Mouse (Mus musculus) cerebellum, postnatal 10 days (tissue): ENCODE data around the gene Ptgdr2.

ENCODE experiments used
- DNase-seq, 2 experiments: peaks; one replicate each; pipeline ENCODE4 v3.0.0; 2021; ENCODE audit warnings: mixed read lengths in 2 of 2

The Ptgdr2 gene

DNA sequence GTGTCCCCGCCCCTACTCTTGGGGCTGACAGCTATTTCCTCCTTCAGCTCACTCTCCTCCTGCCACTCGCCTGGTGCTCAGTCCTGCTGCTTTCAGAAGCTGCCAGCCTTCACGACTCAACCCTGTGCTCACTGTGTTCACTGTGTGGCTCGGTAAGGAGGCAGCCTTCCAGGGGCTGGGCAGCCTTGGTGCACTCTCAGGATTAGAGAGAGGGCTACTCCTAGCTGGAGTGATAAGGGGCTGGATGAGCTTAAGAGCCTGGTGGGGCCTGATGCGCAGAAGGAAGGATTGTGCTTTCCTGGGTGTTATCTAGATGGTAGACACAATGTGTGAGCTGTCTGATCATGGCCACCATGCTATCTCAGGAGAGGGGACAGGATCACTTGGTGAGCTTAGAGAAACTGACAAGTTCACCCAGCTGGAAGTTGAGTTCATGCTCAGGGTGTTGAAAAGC, at the start of gene Ptgdr2:
Gene Ptgdr2, plus strand, starts transcription at position 51 of the 454 bp plus-strand sequence.
- no peak for DNase-seq

DNA sequence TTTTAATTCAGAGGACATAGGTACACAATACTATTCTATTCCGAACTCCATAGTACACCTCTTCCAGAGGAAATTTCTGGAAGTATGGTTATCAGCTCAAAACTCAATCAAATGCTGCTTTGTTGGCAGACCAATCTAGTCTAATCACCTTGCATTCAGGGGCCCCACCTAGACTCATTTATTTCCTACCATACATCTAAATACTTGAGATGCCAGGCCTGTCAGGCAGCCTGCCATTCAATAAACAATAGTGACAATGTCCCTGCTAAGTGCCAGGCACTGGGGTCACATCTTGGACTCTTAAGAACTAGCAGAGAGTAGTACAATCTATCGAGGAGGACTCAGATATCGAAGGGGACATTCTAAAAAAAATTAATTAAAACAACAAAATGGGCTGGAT, 44.8 kb upstream of the Ptgdr2 start:
- no peak for DNase-seq

DNA sequence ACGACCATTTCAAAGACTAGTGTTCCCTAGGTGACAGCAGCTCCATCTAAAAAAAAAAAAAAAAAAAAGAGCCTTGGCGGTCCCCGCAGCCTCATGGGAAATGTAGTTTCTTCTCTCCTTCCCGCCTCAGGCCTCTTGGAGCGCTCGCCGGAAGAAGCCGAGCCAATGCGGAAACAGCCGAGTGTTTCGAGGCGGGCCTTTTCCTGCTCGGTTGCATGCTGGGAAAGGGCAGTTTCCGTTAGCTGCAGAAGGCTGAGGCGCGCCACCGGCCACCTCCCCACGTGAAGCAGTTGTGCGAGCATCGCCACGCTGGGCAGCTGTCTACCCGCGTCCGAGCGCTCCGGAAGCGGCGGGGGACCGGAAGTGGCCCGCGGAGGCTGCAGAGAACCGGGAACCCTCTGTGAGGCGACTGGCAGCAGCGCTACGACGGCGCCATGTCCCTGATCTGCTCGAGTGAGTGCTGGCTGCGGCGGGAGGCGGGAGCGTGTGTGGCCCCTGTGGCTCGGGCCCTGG, 41.9 kb upstream of the Ptgdr2 start, which contains the start of gene Prpf19:
Gene Prpf19, plus strand, starts transcription at position 216 of the 513 bp plus-strand sequence.
- peak; percentile 99 for DNase-seq

DNA sequence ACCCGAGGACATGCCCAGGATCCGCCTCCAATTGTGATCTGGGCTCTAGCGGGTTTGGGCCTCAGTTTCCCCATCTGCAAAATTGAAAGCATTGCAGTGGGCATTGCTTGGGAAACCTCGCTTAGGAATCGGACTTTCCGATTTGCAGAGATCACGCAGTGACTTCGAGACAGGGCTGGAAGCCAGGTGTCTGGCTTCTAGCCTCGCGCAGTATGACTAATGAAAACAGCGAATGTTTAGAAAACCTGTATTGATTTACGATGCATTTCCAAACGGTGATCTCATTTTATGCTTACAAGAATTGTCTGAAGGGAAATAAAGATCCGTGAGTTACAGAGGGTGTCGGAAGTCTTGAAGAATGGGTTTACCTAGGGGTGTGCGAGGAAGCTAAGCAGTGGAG, 41.3 kb upstream of the Ptgdr2 start:
- peak; percentile 31 to 47 for DNase-seq

DNA sequence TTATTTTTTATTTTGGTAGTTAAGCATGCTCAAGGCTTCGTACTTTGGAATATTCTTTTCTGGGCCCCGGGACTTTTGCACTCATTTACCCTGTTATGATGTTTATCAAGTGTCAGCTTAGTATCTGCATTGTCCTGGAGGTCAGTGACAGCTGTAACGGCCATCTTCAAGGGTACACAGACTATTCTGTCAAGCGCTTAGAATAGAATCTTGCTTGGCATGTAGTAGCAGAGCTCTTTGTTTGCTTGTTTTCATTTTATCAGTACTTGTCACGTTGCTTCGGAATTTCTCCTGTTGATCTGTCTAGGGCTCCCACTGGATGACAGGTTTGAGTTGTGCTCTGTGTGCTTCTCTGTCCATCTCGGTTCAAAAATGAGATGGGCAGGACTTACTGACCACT, 40.1 kb upstream of the Ptgdr2 start:
- no peak for DNase-seq

DNA sequence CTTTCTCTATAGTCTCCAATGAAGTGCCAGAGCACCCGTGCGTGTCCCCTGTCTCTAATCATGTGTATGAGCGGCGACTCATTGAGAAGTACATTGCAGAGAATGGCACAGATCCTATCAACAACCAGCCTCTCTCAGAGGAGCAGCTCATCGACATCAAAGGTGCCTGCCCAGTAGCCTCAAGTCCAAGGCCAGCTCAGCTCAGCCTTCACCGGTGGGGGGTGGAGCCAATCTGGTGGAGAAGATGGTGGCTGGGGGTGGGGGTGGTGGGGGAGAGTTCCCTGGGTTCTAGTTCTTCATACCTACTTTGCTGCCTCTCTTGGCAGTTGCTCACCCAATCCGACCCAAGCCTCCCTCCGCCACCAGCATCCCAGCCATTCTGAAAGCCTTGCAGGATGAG, 39.5 kb upstream of the Ptgdr2 start:
- no peak for DNase-seq

DNA sequence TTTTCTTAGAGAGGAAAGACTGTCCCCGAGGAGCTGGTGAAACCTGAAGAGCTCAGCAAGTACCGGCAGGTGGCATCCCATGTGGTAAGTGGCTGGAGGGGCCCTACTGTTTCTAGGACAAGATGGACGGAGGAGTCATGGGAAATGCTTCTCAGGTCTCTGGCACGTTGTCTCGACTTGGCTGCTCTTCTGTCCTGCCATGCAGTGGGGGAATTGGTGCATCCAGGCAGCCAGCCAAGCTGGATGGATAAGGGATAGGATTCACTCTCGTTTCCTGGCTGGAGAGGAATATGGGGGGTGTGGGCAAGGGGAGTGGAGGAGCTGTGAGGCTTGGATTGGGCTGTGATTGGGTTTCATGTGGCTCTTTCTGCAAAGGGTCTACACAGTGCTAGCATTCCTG, 36.6 kb upstream of the Ptgdr2 start:
- peak; percentile 38 to 63 for DNase-seq

DNA sequence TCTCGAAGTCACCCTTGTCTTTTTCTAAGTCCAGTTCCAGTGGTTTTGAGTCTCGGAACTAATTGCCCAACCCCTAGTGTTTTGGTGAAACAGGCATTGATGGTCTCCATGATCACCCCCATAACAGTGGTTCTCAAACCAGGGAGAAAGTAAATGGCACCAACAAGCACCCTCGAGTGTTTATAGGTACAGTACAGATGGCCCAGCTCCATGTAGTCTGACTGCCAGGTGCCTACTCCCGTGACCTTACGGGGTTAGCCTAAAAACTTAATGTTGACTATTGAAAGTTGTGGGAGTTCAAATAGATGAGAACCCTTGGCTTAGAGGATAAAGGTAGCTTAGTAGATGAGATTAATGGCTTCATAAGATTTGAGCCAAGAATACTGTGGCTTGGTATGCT, 35.9 kb upstream of the Ptgdr2 start:
- no peak for DNase-seq

DNA sequence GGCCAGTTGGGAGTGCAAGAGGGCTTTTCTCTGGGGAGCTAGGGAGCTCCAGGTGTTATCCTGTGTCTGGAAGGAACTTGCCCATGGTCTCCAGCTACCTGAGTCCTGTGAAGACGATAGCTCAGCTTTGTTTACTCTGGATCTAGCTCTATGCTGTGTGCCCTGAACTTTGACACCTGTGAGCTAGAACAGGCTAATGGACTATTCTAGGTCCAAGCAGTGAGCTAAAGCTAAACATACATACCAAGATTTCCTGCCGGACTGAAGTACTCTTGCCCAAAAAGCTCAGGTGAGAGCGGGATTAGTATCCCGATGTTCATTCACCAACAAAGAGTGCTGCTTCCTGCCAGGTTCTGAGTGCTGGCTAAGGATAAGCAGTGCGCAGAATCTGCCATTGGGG, 32.4 kb upstream of the Ptgdr2 start:
- DNase-seq, result no peak

DNA sequence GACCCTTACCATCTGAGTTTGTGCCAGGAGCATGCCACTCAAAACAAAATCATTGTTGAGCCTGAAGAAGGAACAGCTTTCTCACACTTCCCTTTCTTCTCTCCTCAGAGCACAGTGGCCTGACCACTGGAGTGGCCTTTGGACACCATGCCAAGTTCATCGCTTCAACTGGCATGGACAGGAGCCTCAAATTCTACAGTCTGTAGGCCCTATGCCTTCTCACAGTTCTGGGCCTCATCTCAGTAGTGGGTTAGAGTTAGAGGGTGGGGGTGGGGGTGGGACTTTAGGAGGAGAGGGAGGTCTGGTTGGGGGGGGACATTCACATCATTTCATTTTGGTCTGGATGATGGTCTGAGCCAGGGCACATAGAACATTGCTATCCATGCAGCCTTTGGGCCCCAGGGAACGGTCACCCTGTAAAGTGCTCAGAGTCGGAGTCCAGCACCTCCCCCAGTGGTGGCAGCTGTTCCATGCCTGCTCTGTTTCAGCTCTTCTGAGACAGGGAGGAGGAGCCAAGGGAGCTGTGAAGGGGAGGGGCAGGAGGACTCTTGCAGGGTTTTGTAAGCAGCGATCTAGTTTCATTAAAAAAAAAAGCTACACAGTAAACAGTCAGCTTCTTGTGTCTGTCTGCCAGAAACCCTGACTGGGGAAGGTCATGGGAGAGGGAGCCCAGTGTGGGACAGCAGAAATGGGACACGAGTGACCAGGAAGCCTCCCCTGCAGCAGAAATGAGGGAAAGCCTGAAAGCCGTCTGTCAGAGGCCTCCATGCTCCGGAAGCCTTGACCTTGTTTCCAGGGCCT, 31.8 kb upstream of the Ptgdr2 start:
- peak; percentile 36 to 53 for DNase-seq

DNA sequence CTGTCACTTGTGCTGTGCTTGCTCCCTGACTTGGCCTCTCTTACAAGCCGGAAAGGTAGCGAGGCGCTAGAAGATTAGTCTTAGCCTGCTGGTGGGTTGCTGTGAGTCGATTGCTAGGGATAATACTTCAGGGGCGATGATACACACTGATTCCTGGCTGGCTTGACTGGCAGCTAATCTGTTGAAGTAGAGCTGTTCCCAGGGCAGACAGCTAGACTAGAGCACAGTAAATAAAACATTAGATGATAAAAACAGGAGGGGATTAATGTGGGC, 31.3 kb upstream of the Ptgdr2 start:
- no peak for DNase-seq

DNA sequence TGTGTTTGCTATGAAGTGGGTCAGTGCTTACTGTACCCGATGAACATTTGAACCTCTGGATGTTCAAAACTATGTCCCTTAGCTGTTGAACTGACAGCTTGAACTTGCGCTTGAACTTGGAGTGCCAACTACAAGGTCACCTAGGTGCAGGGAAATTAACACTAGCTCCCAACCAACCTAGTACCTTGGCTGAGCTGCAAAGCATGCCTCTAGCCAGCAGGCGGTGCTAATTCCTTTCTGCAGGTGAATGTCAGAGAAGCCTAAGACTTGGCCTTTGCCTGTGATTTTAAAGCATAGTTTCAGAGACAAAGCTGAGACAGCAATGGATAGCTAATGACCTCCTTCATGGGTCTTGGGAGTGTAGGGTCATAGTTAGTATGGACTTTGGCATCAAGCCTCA, 29.1 kb upstream of the Ptgdr2 start:
- peak; percentile 77 to 82 for DNase-seq

DNA sequence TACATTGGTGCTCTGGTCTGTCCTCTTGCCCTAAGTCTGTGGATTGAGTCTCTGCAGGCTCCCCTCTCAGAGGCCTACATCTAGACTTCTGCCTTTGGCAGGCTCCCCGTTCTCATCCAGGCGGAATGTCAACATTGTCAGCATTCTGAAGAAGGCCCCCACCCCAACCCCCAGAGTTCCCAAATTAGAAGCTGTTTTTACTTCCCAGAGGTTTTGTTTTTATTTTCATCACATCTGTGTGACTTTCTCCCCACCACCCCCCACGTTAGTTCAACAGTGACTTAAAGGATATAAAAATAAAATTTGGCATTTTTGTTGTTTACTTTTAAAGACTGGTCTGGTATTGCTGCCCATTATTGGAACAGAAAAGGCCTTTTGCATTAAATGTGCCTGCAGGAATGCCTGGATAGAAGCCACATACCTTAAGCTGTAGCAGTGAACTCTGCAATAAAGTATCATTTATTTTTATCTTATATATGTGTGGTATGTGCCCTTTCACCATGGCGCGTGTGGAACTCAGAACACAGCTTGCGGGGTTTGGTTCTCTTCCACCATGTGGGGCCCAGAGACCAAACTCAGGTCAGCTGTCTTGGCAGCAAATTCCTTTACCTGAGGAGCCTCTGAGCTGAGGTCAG, 27.8 kb upstream of the Ptgdr2 start:
- no peak for DNase-seq

DNA sequence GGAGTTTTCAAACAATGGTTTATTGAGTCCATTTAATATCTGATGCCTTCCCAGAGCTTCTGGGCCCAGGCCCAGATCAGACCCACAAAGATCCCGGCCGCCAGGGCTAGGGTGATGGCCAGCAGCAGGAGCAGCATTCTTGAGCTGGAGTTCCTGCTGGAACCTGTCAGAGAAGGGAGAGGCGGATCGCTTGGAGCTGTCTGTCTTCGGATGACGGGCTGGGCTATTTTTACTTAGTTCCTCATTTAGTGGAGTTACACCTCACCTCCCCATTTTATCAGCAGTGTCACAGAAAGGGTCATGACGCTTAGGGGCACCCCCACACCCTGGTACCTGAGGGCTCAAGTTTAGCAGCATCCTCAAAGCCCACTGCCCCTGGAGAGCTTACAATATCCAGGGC, 22.7 kb upstream of the Ptgdr2 start:
- no peak for DNase-seq

DNA sequence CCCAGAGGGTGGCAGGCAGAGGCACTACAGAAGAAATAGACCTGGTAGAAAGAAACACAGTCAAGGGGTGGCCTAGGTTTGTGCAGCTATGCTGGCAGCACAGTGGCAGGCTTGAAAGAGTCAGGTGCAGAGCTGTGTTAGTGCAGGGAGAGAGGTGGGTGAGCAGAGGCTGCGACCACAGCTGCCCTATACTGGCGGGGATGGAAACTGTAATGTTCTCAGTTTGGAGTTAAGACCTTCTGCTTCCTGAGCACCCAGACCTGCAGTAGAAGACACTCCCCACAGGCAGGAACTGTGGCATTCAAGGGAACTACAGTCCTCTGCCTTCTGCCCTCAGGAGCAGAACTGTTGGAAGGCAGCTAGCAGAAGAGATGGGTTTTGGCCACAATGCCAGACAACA, 22.1 kb upstream of the Ptgdr2 start:
- DNase-seq, result no peak

DNA sequence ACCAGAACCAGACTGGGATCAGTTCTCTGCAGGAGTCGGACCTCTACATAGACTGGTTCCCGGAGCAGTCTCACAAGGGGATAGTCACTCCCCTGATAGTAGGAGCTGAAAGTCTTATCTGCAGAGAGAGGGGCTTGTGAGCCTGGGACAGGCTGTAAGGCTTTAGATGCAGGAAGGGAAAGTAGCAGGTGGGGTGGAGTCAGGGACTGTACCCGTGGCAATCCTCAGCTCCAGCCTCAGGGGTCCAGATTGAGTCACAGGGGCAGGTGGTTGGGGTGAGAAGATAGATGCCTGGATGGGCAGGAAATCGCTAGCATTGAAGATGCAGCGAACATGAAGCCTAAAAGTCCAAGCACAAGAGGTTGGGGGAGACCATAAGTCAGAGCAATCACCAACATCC, 20.5 kb upstream of the Ptgdr2 start:
- no peak for DNase-seq

DNA sequence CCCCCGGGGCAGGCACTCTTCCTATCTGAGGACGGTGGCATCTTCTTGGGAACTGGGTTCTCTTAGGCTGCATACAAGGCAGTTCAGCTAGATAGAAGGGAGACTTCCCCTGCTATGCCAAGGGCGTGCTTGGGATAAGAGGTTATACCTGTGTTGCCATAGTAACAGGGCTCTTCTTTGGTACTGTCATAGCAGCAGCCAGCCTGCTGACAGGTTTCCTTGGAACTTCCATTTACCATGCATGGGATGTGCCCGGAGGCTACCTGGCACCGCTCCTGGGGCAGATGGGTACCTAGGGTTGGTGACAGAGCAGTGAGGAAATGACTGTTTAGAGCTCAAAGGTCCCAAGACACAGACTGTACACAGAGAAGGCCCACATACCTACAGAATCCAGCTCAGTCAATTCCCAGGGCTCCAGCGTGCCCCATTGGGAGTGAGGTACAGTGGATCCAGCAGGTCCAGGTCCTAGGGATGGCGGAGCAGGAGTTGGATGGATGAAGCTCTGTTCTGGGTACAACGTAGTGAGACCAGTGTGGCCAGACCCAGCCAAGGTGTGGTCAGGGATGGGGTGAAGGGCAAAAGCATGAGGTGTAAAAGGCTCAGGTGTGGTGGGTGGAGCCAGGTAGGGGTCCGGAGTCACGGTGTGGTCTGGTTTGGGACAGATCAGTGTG, 18.5 kb upstream of the Ptgdr2 start:
- peak; percentile 54 to 67 for DNase-seq

DNA sequence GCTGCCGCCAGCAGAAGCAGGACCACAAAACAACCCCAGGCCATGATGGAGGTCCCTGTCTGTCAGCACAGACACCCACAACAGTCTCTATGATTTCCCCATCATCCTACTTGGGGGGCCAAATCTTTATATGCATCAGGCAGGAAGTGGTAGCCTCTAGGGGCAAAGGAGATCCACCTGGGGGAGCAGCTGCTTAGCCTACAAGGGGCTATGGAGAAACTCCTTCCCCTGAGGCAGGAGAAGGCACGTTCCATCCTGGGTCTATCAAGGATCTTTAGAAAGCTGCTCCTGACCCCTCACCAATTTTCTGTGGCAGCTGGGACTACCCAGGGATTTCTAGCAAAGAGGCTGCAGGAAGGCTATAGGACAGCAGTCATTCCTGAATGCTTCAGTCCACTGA, 16.4 kb upstream of the Ptgdr2 start, which contains the start of gene Zp1:
Gene Zp1, minus strand, starts transcription at position 101 of the 400 bp plus-strand sequence.
- DNase-seq, result no peak

DNA sequence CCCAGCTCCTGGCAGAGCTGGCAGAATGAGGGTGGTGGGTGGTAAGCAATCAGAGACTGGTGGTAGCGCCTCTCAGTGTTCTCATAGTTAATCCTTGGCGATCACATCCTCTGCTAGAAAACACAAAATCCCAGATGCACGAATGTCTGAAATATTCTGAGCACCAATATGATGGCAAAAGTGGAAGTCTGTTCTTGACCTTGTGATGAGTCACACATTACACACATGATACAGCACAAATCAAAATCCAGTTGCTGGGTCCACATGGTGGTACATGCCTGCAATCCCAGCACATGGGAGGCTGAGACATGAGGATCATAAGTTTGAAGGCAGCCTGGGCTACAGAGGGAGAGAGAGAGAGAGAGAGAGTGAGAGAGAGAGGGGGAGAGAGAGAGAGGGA, 15.9 kb upstream of the Ptgdr2 start:
- DNase-seq, result no peak

DNA sequence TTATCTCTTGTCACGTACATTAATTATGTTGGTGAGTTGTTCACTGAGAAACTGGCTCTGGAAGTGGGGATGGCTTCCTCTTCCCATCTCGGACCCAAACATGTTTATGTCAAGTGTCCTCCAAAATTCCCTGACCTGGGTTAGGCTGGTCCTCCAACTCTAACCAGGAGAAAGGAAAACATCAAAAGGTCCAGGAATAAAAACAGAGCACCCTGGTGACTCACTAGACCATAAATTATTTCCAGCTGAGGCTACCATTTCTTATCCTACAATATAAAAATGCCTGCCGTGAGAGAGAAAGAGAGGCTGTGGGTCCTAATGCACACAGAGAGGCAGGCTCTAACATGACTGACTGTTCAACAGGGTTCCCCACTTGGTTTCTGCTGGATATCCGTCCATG, 12.7 kb upstream of the Ptgdr2 start:
- no peak for DNase-seq

DNA sequence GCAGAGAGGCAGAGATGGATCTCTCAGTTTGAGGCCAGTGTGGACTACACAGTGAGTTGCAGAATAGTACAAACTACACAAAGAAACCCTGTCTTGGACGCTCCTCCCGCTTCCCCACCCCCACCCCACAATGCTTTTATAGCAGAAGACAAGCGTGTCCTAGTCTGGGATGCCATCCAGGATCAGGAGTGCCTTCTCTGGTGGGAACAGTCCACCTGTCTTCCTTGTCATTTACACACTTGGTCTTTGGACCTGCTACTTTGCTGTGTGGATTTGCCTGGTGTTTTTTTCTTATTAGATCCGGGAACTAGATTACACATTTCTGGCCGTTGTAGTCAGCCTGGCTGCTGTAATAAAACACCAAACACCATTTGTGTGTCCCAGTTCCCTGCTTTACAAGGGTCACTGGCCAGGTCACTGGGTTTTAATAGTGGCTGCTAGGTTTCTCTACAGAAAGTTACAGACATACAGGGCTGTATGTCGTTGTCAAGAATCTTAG, 10.8 kb upstream of the Ptgdr2 start:
- DNase-seq, result peak in 1 of 2 experiments; percentile 24

DNA sequence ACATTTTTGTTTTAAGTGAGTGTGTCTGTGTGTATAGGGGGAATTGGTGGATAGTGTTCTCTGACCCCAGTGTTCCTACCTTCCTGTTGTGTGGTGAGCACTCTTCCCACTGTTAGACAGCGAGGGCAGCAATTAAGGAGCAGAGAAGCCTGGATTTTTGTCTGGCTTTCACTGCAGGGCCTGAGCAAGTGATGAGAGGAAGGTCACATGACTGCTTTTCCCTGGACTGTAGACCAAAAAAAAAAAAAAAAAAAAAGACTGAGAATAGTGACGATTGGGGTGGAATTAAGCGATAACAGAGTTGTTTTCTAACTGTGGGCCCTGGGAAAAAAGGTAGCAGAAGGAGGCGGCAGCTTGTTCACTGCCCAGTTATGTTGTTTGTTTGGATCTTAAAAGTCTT, 10.3 kb upstream of the Ptgdr2 start:
- no peak for DNase-seq

DNA sequence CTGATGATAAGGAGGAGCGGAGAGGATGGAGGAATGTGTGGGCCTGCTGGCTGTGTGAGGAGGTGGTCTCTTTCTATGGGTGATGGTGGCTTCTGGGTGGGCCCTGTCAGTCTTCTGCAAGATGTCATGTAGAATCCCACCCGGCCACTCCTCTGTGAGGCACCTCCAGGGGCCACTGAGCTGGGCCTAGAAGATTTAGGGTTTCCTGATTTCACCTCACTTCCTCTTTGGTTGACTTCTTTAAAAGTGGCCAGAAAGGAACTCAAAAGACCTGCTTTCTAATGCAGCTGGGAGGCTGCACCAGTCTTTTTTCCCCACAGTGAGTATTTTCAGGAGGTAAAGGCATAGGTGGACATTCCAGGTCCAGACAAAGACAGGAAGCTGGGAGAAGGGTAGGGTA, 6.3 kb upstream of the Ptgdr2 start:
- no peak for DNase-seq

DNA sequence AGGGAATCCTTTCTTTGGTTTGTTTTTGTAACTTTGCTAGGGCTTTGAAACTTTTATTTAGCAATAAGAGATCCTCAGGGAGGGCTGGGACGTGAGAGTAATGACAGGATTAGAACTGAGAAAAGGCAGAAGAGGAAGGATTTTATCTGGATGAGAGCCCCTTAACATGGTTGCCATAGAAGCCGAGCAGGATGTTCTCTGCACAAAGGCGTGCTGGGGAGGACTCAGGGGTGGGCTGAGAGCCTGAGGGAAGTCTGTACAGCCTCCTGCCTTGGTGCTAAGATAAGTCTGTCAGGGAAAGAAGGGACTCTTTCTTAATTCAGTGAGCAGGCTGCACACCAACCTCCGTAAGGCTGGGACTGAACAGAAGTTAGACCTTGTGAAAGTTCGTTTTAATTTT, 1.9 kb upstream of the Ptgdr2 start:
- DNase-seq, result no peak
